15 mouse cellular contexts compared by ENCODE assay signal in the genomic region with DNA sequence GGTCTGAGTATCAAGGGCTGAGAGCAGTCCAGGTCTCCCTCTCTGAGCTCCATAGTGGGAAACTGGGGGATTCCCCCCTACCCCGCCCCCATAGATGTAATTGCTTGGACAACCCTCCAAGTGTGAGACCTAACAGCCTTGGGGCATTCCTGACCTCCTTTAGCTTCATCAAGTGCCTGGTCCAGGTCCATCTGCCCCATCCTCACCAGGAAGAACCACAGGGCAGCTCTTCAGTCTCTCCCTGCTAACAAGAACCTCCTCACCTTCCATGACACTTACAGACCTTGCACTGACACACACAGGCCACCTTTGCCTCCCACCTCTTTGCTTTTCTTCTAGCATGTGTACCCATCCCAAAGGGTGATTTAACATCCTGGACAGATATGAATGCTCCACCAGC. TPM values are rescaled to one million over a fixed set of nuclear protein-coding genes. Genes with fewer than 3 reads are reported as not detected.
A peak's percentile ranks its signal among the peaks of the same experiment; 100 is the strongest.
DNase-seq lines count a peak whose midpoint lies in the region; ATAC-seq lines count a peak whose summit lies in the region.
"Had no signal": no experiment of that assay in that cellular context is flagged by ENCODE, and none has a peak within 500 bp of the region (broad histone marks: within the 10 kb centered on the region; RNA-seq: fewer than 3 reads in every experiment).

No protein-coding gene starts in this region.

- H3K9ac ChIP-seq in forebrain, embryonic 13.5 days, result peak overlapping the region; percentile 26; the same call in 1 of the 2 replicates
- H3K9ac ChIP-seq in forebrain, embryonic 11.5 days (ENCODE audit: low read length), result no peak overlapping the region
- H3K9ac ChIP-seq in hindbrain, embryonic 14.5 days, result no peak overlapping the region
- 0 out of 2 replicates have a peak overlapping the region, but pooled peaks have one; percentile 43 for H3K9ac ChIP-seq in limb, embryonic 13.5 days
- H3K9ac ChIP-seq: embryonic facial prominence, embryonic 13.5 days; liver, embryonic 14.5 days had no signal

- no peak for ATAC-seq in forebrain, embryonic 13.5 days
- no peak for ATAC-seq in forebrain, embryonic 11.5 days (replicated peaks; ENCODE audit: low FRiP score)
- ATAC-seq in hindbrain, embryonic 14.5 days (ENCODE audit: low FRiP score), result no peak
- ATAC-seq in limb, embryonic 13.5 days (ENCODE audit: low FRiP score, low read depth), result no peak
- ATAC-seq: activated CD4-positive, CD25-positive, alpha-beta regulatory T cell, adult 4 months had no signal

- peaks cover 16% of the 10 kb centered on the region; the same call in 1 of the 2 replicates for H3K4me1 ChIP-seq in forebrain, embryonic 13.5 days
- no peaks in the 10 kb centered on the region for H3K4me1 ChIP-seq in forebrain, embryonic 11.5 days (replicated peaks; ENCODE audit: control insufficient read depth, insufficient read depth, low read length)
- 0 out of 2 replicates have a peak, but pooled peaks cover 5% of the 10 kb centered on the region for H3K4me1 ChIP-seq in hindbrain, embryonic 14.5 days (replicated peaks; ENCODE audit: control insufficient read depth, insufficient read depth, low read length)
- H3K4me1 ChIP-seq in hindbrain, embryonic 10.5 days (replicated peaks), result no peaks in the 10 kb centered on the region
- H3K4me1 ChIP-seq in limb, embryonic 13.5 days, result no peaks in the 10 kb centered on the region
- H3K4me1 ChIP-seq in limb, embryonic 10.5 days, result peaks cover 3% of the 10 kb centered on the region; the same call in 1 of the 2 replicates
- H3K4me1 ChIP-seq: embryonic facial prominence, embryonic 13.5 days had no signal

- H3K27me3 ChIP-seq in forebrain, embryonic 13.5 days, result no peaks in the 10 kb centered on the region
- no peaks in the 10 kb centered on the region for H3K27me3 ChIP-seq in forebrain, embryonic 11.5 days (ENCODE audit: control insufficient read depth, insufficient read depth, low read length)
- H3K27me3 ChIP-seq in hindbrain, embryonic 14.5 days (ENCODE audit: control insufficient read depth, insufficient read depth, low read length), result no peaks in the 10 kb centered on the region
- no peaks in the 10 kb centered on the region for H3K27me3 ChIP-seq in hindbrain, embryonic 10.5 days (ENCODE audit: insufficient read depth, poor library complexity, severe bottlenecking)
- H3K27me3 ChIP-seq in limb, embryonic 13.5 days, result no peaks in the 10 kb centered on the region
- H3K27me3 ChIP-seq in limb, embryonic 10.5 days (ENCODE audit: low read depth, poor library complexity, severe bottlenecking), result no peaks in the 10 kb centered on the region
- H3K27me3 ChIP-seq: embryonic facial prominence, embryonic 13.5 days had no signal

- no peaks in the 10 kb centered on the region for H3K9me3 ChIP-seq in forebrain, embryonic 13.5 days (replicated peaks)
- no peaks in the 10 kb centered on the region for H3K9me3 ChIP-seq in forebrain, embryonic 11.5 days (ENCODE audit: control insufficient read depth, low read length)
- no peaks in the 10 kb centered on the region for H3K9me3 ChIP-seq in hindbrain, embryonic 14.5 days (ENCODE audit: control insufficient read depth, low read length)
- no peaks in the 10 kb centered on the region for H3K9me3 ChIP-seq in hindbrain, embryonic 10.5 days
- no peaks in the 10 kb centered on the region for H3K9me3 ChIP-seq in limb, embryonic 13.5 days
- no peaks in the 10 kb centered on the region for H3K9me3 ChIP-seq in limb, embryonic 10.5 days (replicated peaks)
- H3K9me3 ChIP-seq: embryonic facial prominence, embryonic 13.5 days had no signal

- H3K4me3 ChIP-seq in forebrain, embryonic 13.5 days, result no peak overlapping the region
- no peak overlapping the region for H3K4me3 ChIP-seq in forebrain, embryonic 11.5 days (ENCODE audit: low read depth, low read length)
- H3K4me3 ChIP-seq in hindbrain, embryonic 14.5 days (replicated peaks; ENCODE audit: low read length), result no peak overlapping the region
- H3K4me3 ChIP-seq in hindbrain, embryonic 10.5 days, result no peak overlapping the region
- no peak overlapping the region for H3K4me3 ChIP-seq in limb, embryonic 13.5 days
- H3K4me3 ChIP-seq in limb, embryonic 10.5 days, result no peak overlapping the region
- H3K4me3 ChIP-seq: embryonic facial prominence, embryonic 13.5 days; myocyte had no signal

- no peaks in the 10 kb centered on the region for H3K36me3 ChIP-seq in forebrain, embryonic 13.5 days (ENCODE audit: poor library complexity, severe bottlenecking)
- H3K36me3 ChIP-seq in forebrain, embryonic 11.5 days (ENCODE audit: control insufficient read depth, insufficient read depth, low read length), result no peaks in the 10 kb centered on the region
- no peaks in the 10 kb centered on the region for H3K36me3 ChIP-seq in hindbrain, embryonic 14.5 days (replicated peaks; ENCODE audit: control insufficient read depth, insufficient read depth)
- H3K36me3 ChIP-seq in hindbrain, embryonic 10.5 days, result no peaks in the 10 kb centered on the region
- no peaks in the 10 kb centered on the region for H3K36me3 ChIP-seq in limb, embryonic 13.5 days
- H3K36me3 ChIP-seq in limb, embryonic 10.5 days, result peaks cover 9% of the 10 kb centered on the region; the same call in 1 of the 2 replicates
- H3K36me3 ChIP-seq: embryonic facial prominence, embryonic 13.5 days had no signal

- no peak for DNase-seq in forebrain, embryonic 11.5 days (ENCODE audit: low spot score)
- DNase-seq in hindbrain, embryonic 14.5 days (ENCODE audit: low spot score), result no peak
- DNase-seq in hindbrain, embryonic 10.5 days (ENCODE audit: low spot score), result no peak
- no peak for DNase-seq in limb, embryonic 10.5 days (ENCODE audit: low spot score)
- peak; percentile 87 for DNase-seq in brain, adult 2 months (ENCODE audit: low read depth, low spot score)
- no peak for DNase-seq in right cerebral cortex, postnatal 10 days (ENCODE audit: low spot score in 2 of 2)
- DNase-seq: gastrocnemius, postnatal 10 days; thymus, adult 18-20 months had no signal

- no peak overlapping the region for H3K4me2 ChIP-seq in forebrain, embryonic 13.5 days
- no peak overlapping the region for H3K4me2 ChIP-seq in forebrain, embryonic 11.5 days (ENCODE audit: low read depth, low read length, severe bottlenecking)
- 0 out of 2 replicates have a peak overlapping the region, but pooled peaks have one; percentile 2 for H3K4me2 ChIP-seq in hindbrain, embryonic 14.5 days (replicated peaks)
- H3K4me2 ChIP-seq in limb, embryonic 13.5 days (replicated peaks), result no peak overlapping the region
- H3K4me2 ChIP-seq: embryonic facial prominence, embryonic 13.5 days had no signal

- WGBS in forebrain, embryonic 13.5 days, result 50% methylated on average over 1 of the region's 1 CpGs
- WGBS in forebrain, embryonic 11.5 days, result 86% methylated on average over 1 of the region's 1 CpGs
- WGBS in hindbrain, embryonic 14.5 days, result 75% methylated on average over 1 of the region's 1 CpGs
- 70% methylated on average over 1 of the region's 1 CpGs for WGBS in hindbrain, embryonic 10.5 days
- WGBS in limb, embryonic 13.5 days, result 83% methylated on average over 1 of the region's 1 CpGs
- 79% methylated on average over 1 of the region's 1 CpGs for WGBS in limb, embryonic 10.5 days

- H3K27ac ChIP-seq in forebrain, embryonic 13.5 days, result 0 out of 2 replicates have a peak overlapping the region, but pooled peaks have one; percentile 16
- H3K27ac ChIP-seq in forebrain, embryonic 11.5 days (ENCODE audit: low read depth, low read length), result no peak overlapping the region
- no peak overlapping the region for H3K27ac ChIP-seq in hindbrain, embryonic 14.5 days
- no peak overlapping the region for H3K27ac ChIP-seq in hindbrain, embryonic 10.5 days
- no peak overlapping the region for H3K27ac ChIP-seq in limb, embryonic 13.5 days
- no peak overlapping the region for H3K27ac ChIP-seq in limb, embryonic 10.5 days
- H3K27ac ChIP-seq: embryonic facial prominence, embryonic 13.5 days; liver, embryonic 14.5 days had no signal

RNA-seq across cellular contexts. Expression of a gene that starts 11.4 kb away (rescaled TPM):
- 6.7 and 7.2 TPM in 2 replicates for polyA plus RNA-seq in forebrain, embryonic 13.5 days (2015; fragmentation: Nextera tagmentation; extraction: Ambion mirVana)
- 6.7 and 7.5 TPM in 2 replicates for polyA plus RNA-seq in forebrain, embryonic 11.5 days (2014; fragmentation: Nextera tagmentation; extraction: Ambion mirVana)
- 6.9 and 7.9 TPM in 2 replicates for polyA plus RNA-seq in hindbrain, embryonic 14.5 days (2014; fragmentation: Nextera tagmentation; extraction: Ambion mirVana)
- 7.8 and 11.1 TPM in 2 replicates for polyA plus RNA-seq in hindbrain, embryonic 10.5 days (2016; fragmentation: Nextera tagmentation; extraction: Ambion mirVana)
- polyA plus RNA-seq in limb, embryonic 13.5 days (2015; fragmentation: Nextera tagmentation; extraction: Ambion mirVana), result 12.3 and 14.3 TPM in 2 replicates
- polyA plus RNA-seq in limb, embryonic 10.5 days (2016; fragmentation: Nextera tagmentation; extraction: Ambion mirVana), result 7.5 and 9.7 TPM in 2 replicates
- polyA plus RNA-seq: myocyte had no signal

RNA-seq across cellular contexts. Expression of a gene that starts 25.6 kb away (rescaled TPM):
- polyA plus RNA-seq in forebrain, embryonic 13.5 days (2015; fragmentation: Nextera tagmentation; extraction: Ambion mirVana), result not detected in 2 replicates
- polyA plus RNA-seq in forebrain, embryonic 11.5 days (2014; fragmentation: Nextera tagmentation; extraction: Ambion mirVana), result 0.35 TPM in 1 of 2 replicates, not detected in the other
- not detected in 2 replicates for polyA plus RNA-seq in hindbrain, embryonic 14.5 days (2014; fragmentation: Nextera tagmentation; extraction: Ambion mirVana)
- polyA plus RNA-seq in hindbrain, embryonic 10.5 days (2016; fragmentation: Nextera tagmentation; extraction: Ambion mirVana), result not detected in 2 replicates
- 0.36 TPM in 1 of 2 replicates, not detected in the other for polyA plus RNA-seq in limb, embryonic 13.5 days (2015; fragmentation: Nextera tagmentation; extraction: Ambion mirVana)
- polyA plus RNA-seq in limb, embryonic 10.5 days (2016; fragmentation: Nextera tagmentation; extraction: Ambion mirVana), result 0.25 and 0.26 TPM in 2 replicates
- polyA plus RNA-seq: activated CD4-positive, CD25-positive, alpha-beta regulatory T cell, adult 4 months; embryonic facial prominence, embryonic 13.5 days; kidney, embryonic 14.5 days; myocyte had no signal

RNA-seq across cellular contexts. Expression of a gene that starts 54.4 kb away (rescaled TPM):
- 39.5 and 44.3 TPM in 2 replicates for polyA plus RNA-seq in forebrain, embryonic 13.5 days (2015; fragmentation: Nextera tagmentation; extraction: Ambion mirVana)
- polyA plus RNA-seq in forebrain, embryonic 11.5 days (2014; fragmentation: Nextera tagmentation; extraction: Ambion mirVana), result 43.3 and 43.5 TPM in 2 replicates
- polyA plus RNA-seq in hindbrain, embryonic 14.5 days (2014; fragmentation: Nextera tagmentation; extraction: Ambion mirVana), result 50.3 and 53.0 TPM in 2 replicates
- polyA plus RNA-seq in hindbrain, embryonic 10.5 days (2016; fragmentation: Nextera tagmentation; extraction: Ambion mirVana), result 37.9 and 39.4 TPM in 2 replicates
- polyA plus RNA-seq in limb, embryonic 13.5 days (2015; fragmentation: Nextera tagmentation; extraction: Ambion mirVana), result 30.0 and 33.2 TPM in 2 replicates
- 36.6 and 39.5 TPM in 2 replicates for polyA plus RNA-seq in limb, embryonic 10.5 days (2016; fragmentation: Nextera tagmentation; extraction: Ambion mirVana)

RNA-seq across cellular contexts. Expression of a gene that starts 54.4 kb away (rescaled TPM):
- polyA plus RNA-seq in forebrain, embryonic 13.5 days (2015; fragmentation: Nextera tagmentation; extraction: Ambion mirVana), result 148 and 158 TPM in 2 replicates
- polyA plus RNA-seq in forebrain, embryonic 11.5 days (2014; fragmentation: Nextera tagmentation; extraction: Ambion mirVana), result 136 and 144 TPM in 2 replicates
- 96.8 and 109 TPM in 2 replicates for polyA plus RNA-seq in hindbrain, embryonic 14.5 days (2014; fragmentation: Nextera tagmentation; extraction: Ambion mirVana)
- polyA plus RNA-seq in hindbrain, embryonic 10.5 days (2016; fragmentation: Nextera tagmentation; extraction: Ambion mirVana), result 149 and 159 TPM in 2 replicates
- 124 and 126 TPM in 2 replicates for polyA plus RNA-seq in limb, embryonic 13.5 days (2015; fragmentation: Nextera tagmentation; extraction: Ambion mirVana)
- polyA plus RNA-seq in limb, embryonic 10.5 days (2016; fragmentation: Nextera tagmentation; extraction: Ambion mirVana), result 147 and 150 TPM in 2 replicates

Comparison
In these comparisons a context has a peak if more than half of its experiments do, and no peak if none do; other contexts are left out.
1. H3K9ac ChIP-seq: peak in forebrain, embryonic 13.5 days (single experiment) and limb, embryonic 13.5 days (single experiment); none in forebrain, embryonic 11.5 days (single experiment) and hindbrain, embryonic 14.5 days (single experiment).